Mouse (Mus musculus) stomach, embryonic 15.5 days (tissue): ENCODE measurements at regions not wholly inside any gene's neighbourhood (a gene's known extent, or its start where the extent isn't known, plus 50 kb on each side); places are given as distances from the start of the nearest gene placed in this dataset.

Source experiments
- ATAC-seq: fragments of 200-750 bp; cut with Nextera tagmentation; 2 replicates; pipeline ENCODE4 v1.8.0; 2017; ENCODE audit warnings: low read depth, moderate number of reproducible peaks, moderate TSS enrichment; ENCODE audit not compliant: insufficient read depth, low FRiP score
- H3K27ac ChIP-seq: fragments of 300-500 bp; sonication (generic); 2 replicates; pipeline ENCODE4 v1.5.1; 2015; ENCODE audit warnings: mild to moderate bottlenecking, inconsistent platforms
- H3K27me3 ChIP-seq: fragments of 300-500 bp; sonication (generic); replicated peaks from 2 replicates; pipeline ENCODE4 v1.6.1; 2015; ENCODE audit warnings: inconsistent platforms
- H3K36me3 ChIP-seq: fragments of 300-500 bp; sonication (generic); 2 replicates; pipeline ENCODE4 v1.6.1; 2015; ENCODE audit warnings: inconsistent platforms
- H3K4me1 ChIP-seq: fragments of 300-500 bp; sonication (generic); 2 replicates; pipeline ENCODE4 v1.6.1; 2015; ENCODE audit warnings: inconsistent platforms
- H3K4me2 ChIP-seq: fragments of 300-500 bp; sonication (generic); 2 replicates; pipeline ENCODE4 v1.6.1; 2015; ENCODE audit warnings: mild to moderate bottlenecking, inconsistent platforms
- H3K4me3 ChIP-seq: fragments of 300-500 bp; sonication (generic); replicated peaks from 2 replicates; pipeline ENCODE4 v1.5.1; 2015; ENCODE audit warnings: inconsistent platforms
- H3K9ac ChIP-seq: fragments of 300-500 bp; sonication (generic); 2 replicates; pipeline ENCODE4 v1.6.1; 2015; ENCODE audit warnings: inconsistent platforms
- H3K9me3 ChIP-seq: fragments of 300-500 bp; sonication (generic); 2 replicates; pipeline ENCODE4 v1.6.1; 2016; ENCODE audit warnings: inconsistent platforms
- WGBS: fragments of 180-500 bp; shearing (Covaris S2); methylation state at CpG from one replicate; pipeline ENCODE4 v1.1.7; 2015; 5-methylcytosine and 5-hydroxymethylcytosine counted together

- Histone ChIP-seq H3K9me3 (no peaks in the 10 kb centered on the region), H3K27ac (no peak overlapping the region), H3K9ac (no peak overlapping the region), H3K27me3 (no peaks in the 10 kb centered on the region), H3K4me3 (no peak overlapping the region), H3K4me1 (no peaks in the 10 kb centered on the region), H3K4me2 (no peak overlapping the region), H3K36me3 (no peaks in the 10 kb centered on the region)
- ATAC-seq, result no peak
- WGBS, result 73% methylated on average over 3 of the region's 3 CpGs
These were observed 398.7 kb downstream of the Tmem38b start for GRCm38 (mm10) chr4:54224572-54224971.
